Mouse (Mus musculus) embryo, embryonic 11.5 days (tissue): Measurements from ENCODE around the gene Tnik.

Experiments
- DNase-seq: peaks from one replicate; pipeline ENCODE4 v3.0.0-alpha.2; 2012; ENCODE audit warnings: low read depth, low spot score

Gene Tnik

GRCm38 (mm10) chr3:28263948-28264840 lies 1.2 kb downstream of the Tnik start:
- no peak for DNase-seq

GRCm38 (mm10) chr3:28264841-28265150 lies 1.8 kb downstream of the Tnik start:
- DNase-seq, result no peak

DNA sequence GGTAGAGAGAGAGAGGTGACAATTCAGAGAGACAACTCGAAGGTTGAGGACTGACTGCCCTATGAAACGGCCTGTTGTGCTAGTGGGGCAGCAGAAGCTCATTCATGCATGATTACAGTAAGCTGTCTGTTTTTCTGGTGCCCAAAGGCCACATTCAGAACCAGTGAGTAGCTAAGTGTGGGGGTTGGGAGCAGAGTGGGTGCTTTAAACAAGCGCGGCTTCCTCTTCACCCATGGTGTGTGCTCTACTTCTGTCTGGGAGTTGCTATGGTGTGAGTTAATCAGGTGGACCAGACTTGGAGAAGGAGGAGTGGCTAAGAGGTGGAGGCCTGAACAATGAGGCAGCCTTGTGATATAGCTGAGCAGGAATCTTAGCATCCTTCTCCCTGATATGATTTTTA lies 2.2 kb downstream of the Tnik start:
- no peak for DNase-seq

DNA sequence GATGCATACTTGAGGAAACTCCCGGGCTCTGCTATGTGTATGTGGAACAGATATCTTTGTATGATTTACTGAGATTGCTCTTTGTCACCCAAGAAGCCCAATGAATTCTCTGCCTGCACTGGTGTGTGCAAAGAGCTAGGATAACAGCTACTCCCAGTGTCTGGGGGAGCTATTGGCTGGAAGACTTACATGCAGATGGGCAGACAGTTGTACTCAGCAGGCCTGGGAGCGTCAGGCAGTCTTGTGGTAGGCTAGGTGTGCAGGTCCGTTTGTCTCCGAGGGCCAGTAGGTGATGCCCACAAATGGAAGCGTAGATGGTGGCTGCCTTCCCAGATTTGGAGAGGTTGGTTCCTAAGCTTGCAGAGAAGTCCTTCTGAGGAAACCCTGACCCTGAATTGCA lies 2.6 kb downstream of the Tnik start:
- no peak for DNase-seq

GRCm38 (mm10) chr3:28267211-28267610 lies 4.2 kb downstream of the Tnik start:
- no peak for DNase-seq

GRCm38 (mm10) chr3:28269716-28270115 lies 6.7 kb downstream of the Tnik start:
- DNase-seq, result no peak

DNA sequence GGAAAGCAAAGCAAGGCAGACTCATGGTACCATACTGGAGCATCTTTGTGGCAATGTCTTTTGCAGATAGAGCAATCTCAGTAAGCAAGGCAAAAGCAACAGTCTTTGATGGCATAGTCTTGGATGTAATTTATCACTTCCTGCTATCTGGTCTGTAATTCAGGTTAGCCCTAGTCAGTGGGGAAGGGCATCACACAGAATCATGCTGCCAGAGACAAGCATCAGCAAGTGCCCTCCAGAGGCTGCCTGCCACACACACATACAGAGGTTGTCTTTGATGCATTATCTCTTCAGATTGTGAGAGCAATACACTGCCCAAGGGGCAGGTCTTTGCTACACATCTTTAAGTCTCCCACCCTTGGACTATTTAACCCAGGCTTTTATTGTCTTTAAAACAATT lies 8.9 kb downstream of the Tnik start:
- DNase-seq, result no peak

- DNase-seq, result no peak
Measured at GRCm38 (mm10) chr3:28274763-28275162, 11.7 kb downstream of the Tnik start.

- DNase-seq, result no peak
Measured at GRCm38 (mm10) chr3:28289693-28290092, 26.7 kb downstream of the Tnik start.

GRCm38 (mm10) chr3:28301378-28301777 lies 38.4 kb downstream of the Tnik start:
- no peak for DNase-seq

GRCm38 (mm10) chr3:28303915-28304314 lies 40.9 kb downstream of the Tnik start:
- no peak for DNase-seq

- no peak for DNase-seq
Measured at GRCm38 (mm10) chr3:28306852-28307251, 43.8 kb downstream of the Tnik start.

GRCm38 (mm10) chr3:28314438-28314837 lies 51.4 kb downstream of the Tnik start:
- no peak for DNase-seq

- DNase-seq, result no peak
Measured at GRCm38 (mm10) chr3:28317339-28317738, 54.3 kb downstream of the Tnik start.

GRCm38 (mm10) chr3:28321635-28322034 lies 58.6 kb downstream of the Tnik start:
- DNase-seq, result no peak

DNA sequence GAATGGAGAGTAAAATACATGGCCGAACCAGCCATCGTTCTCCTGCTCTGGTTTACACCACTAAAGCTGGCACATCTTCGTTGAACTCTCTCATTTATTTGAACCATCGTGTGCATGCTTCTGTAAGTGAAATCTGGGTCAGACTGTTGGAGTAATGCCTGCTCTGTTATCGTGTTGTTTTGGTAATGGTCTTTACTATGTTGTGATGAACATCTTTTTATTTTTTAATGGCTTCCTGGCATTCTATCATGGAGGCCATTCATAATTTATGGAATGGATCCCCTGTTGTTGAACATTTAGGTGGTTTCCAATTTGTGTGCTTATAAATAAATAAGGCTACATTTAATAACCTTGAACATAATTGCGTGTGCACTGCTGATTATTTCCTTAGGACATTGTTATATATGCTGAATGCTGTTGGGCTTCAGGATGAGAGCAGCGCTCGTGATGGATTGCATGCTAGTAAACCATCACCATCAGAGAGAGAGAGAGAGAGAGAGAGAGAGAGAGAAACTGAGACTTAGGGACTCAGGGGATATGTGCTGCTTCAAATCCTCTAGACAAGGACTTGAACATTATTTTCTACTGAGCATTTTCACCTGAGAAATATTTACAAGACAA lies 62.7 kb downstream of the Tnik start:
- no peak for DNase-seq

- DNase-seq, result no peak
Measured at GRCm38 (mm10) chr3:28332316-28332715, 69.3 kb downstream of the Tnik start.

GRCm38 (mm10) chr3:28333869-28334268 lies 70.9 kb downstream of the Tnik start:
- DNase-seq, result no peak

DNA sequence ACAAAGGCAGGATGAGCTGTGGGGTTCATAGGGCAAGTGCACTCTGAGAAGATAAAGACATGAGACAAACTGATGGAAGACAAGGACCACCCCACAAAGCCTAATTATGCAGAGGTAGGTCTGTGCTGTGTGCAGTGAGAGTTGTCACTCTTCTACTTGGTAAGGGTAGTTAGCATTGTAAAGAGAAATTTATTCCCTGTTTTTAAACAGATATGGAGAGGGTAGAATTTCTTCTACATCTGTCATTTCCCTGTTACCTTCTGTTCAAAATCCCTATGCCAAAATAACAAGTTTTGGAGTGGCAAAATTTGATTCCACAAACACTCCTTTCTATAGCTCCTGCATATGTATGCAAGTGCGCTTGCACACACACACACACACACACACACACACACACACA lies 71.5 kb downstream of the Tnik start:
- no peak for DNase-seq

- DNase-seq, result no peak
Measured at GRCm38 (mm10) chr3:28340071-28340470, 77.1 kb downstream of the Tnik start.

GRCm38 (mm10) chr3:28343204-28343603 lies 80.2 kb downstream of the Tnik start:
- DNase-seq, result no peak

GRCm38 (mm10) chr3:28343661-28344060 lies 80.6 kb downstream of the Tnik start:
- no peak for DNase-seq

DNA sequence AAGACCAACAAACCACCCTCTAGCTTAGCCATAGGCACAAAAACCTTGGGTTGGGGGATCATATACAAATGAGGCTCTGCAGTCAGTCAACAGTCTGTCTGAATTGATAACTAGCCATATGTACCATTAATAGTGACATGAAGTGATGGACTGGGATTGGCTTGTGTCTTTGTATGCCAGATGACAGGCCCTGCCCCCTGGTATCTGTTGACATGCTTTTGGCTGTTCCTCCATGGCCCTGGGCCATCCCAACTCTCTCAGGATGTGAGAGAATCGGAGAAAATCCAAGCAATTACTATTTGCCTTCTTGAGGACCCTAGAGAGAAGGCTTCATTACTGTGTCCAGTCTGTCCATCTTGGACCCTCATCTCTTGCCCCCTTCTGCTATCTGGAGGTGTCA lies 82.4 kb downstream of the Tnik start:
- no peak for DNase-seq
